Mouse (Mus musculus) kidney, postnatal 0 days (tissue): Measurements from ENCODE around the gene Asic2. TPM values are rescaled to one million over a fixed set of nuclear protein-coding genes. Genes with fewer than 3 reads are reported as not detected.

Experiments
- ATAC-seq: fragments of 200-750 bp; cut with Nextera tagmentation; replicated peaks from 2 replicates; pipeline ENCODE4 v1.8.0; 2017; ENCODE audit warnings: low read depth, moderate number of reproducible peaks, moderate TSS enrichment, moderate library complexity; ENCODE audit not compliant: low FRiP score
- DNase-seq: peaks from one replicate; pipeline ENCODE4 v3.0.0-alpha.2; 2016; ENCODE audit warnings: low spot score
- H3K27ac ChIP-seq: fragments of 300-500 bp; sonication (generic); 2 replicates; pipeline ENCODE4 v1.5.1; 2014; ENCODE audit warnings: mild to moderate bottlenecking
- H3K27me3 ChIP-seq: fragments of 300-500 bp; sonication (generic); 2 replicates; pipeline ENCODE4 v1.6.1; 2014; ENCODE audit warnings: low read length, mixed read lengths; ENCODE audit not compliant: insufficient read depth
- H3K36me3 ChIP-seq: fragments of 300-500 bp; sonication (generic); 2 replicates; pipeline ENCODE4 v1.6.1; 2014; ENCODE audit warnings: low read length, mixed read lengths; ENCODE audit not compliant: insufficient read depth
- H3K4me1 ChIP-seq: fragments of 300-500 bp; sonication (generic); replicated peaks from 2 replicates; pipeline ENCODE4 v1.6.1; 2014; ENCODE audit warnings: antibody characterized with exemption, low read length, mixed read lengths; ENCODE audit not compliant: insufficient read depth
- H3K4me2 ChIP-seq: fragments of 300-500 bp; sonication (generic); 2 replicates; pipeline ENCODE4 v1.6.1; 2014; ENCODE audit warnings: mild to moderate bottlenecking, low read length, moderate library complexity, mixed read lengths
- H3K4me3 ChIP-seq: fragments of 300-500 bp; sonication (generic); replicated peaks from 2 replicates; pipeline ENCODE4 v1.5.1; 2014; ENCODE audit warnings: low read depth, low read length
- H3K9ac ChIP-seq: fragments of 300-500 bp; sonication (generic); 2 replicates; pipeline ENCODE4 v1.6.1; 2014; ENCODE audit warnings: low read depth, low read length
- H3K9me3 ChIP-seq: fragments of 300-500 bp; sonication (generic); replicated peaks from 2 replicates; pipeline ENCODE4 v1.6.1; 2016; ENCODE audit warnings: low read length, inconsistent platforms, mixed read lengths
- CTCF ChIP-seq: IDR thresholded peaks from 2 replicates; pipeline ENCODE4 v1.5.1; 2016; ENCODE audit warnings: antibody characterized with exemption, low read depth, mild to moderate bottlenecking, moderate library complexity
- WGBS: fragments of 180-500 bp; shearing (Covaris S2); extraction: QIAGEN DNeasy Blood & Tissue Kit; methylation state at CpG from one replicate; pipeline ENCODE4 v1.1.7; 2014; 5-methylcytosine and 5-hydroxymethylcytosine counted together
- polyA plus RNA-seq: library from polyadenylated mRNA; unstranded; fragments of >200 nt; fragmentation: Nextera tagmentation; extraction: Ambion mirVana; gene quantifications from 2 replicates; pipeline ENCODE4 v1.2.1, GENCODE M21; 2015

The Asic2 gene
- polyA plus RNA-seq, 1 experiment from 2014 or later: 2.6 TPM

DNA sequence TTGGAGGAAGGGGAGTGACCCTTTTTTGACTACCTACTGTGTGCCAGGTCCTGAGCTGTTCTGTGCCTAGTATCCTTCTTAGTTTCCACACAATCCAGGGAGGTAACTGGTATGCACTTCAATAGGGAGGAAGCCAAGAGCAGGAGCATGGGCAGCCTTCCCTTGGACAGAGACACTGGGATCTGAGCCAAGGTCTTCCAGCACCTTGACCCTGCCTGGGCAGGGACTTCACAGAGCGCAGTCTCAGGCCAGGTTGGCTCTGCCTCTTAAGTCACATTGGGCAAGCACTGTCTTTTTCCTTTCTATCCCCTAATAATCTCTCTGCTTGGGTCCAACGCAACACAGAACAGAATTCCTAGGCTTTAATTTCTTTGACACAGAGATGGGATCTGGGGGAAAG, 904.3 kb downstream of the Asic2 start:
- no peaks in the 10 kb centered on the region for H3K36me3 ChIP-seq
- WGBS: 86% methylated on average over 2 of the region's 2 CpGs
- no peak overlapping the region for H3K4me3 ChIP-seq
- no peaks in the 10 kb centered on the region for H3K27me3 ChIP-seq
- no peaks in the 10 kb centered on the region for H3K4me1 ChIP-seq
- ATAC-seq (no peak), DNase-seq (no peak)
- H3K9ac ChIP-seq: no peak overlapping the region
- no peak overlapping the region for H3K4me2 ChIP-seq
- H3K9me3 ChIP-seq: no peaks in the 10 kb centered on the region
- H3K27ac ChIP-seq: no peak overlapping the region
- no peak for TF ChIP-seq CTCF

DNA sequence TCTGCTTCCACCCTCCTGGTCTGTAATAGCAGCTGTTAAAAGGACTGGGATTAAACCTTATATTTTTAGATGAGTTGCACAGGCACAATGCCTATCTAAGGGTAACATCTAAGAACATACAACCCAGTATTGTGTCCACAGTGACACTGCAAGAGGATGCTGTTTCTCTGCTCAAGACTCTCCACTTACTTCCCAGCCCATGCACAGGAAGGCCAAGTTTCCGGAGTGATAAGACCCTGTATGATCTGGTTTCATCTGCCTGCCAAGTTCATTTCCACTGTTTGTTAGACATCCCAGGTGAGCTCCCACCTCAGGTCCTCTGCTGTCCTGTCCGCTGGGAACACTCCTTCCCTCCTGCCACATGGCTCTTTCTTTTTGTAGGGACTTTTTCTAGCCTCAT, 908.2 kb downstream of the Asic2 start:
- no peak overlapping the region for H3K4me2 ChIP-seq
- no peak overlapping the region for H3K27ac ChIP-seq
- WGBS: 88% methylated on average over 2 of the region's 2 CpGs
- TF ChIP-seq CTCF: no peak
- no peaks in the 10 kb centered on the region for H3K27me3 ChIP-seq
- no peak overlapping the region for H3K9ac ChIP-seq
- ATAC-seq: no peak
- no peaks in the 10 kb centered on the region for H3K9me3 ChIP-seq
- no peak for DNase-seq
- no peaks in the 10 kb centered on the region for H3K4me1 ChIP-seq
- no peak overlapping the region for H3K4me3 ChIP-seq
- no peaks in the 10 kb centered on the region for H3K36me3 ChIP-seq

DNA sequence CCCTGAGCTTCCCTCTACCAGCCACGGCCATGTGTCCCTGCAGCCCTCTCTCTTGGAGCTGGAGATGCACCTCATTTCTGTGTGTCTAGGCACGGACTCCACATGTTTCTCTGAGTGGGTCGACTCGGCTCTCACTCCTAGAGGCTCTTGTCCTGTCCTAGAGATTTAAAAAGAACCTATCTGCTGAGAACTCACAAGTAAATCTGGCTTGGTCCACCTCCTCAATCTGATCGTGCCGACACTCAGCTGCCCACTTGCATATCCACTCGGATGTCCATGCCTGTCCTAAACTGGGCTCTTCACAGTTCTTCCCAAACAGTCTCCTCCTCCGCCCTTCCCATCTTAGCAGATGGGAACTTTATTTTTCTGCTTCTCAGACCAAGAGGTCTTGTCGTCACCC, 908.7 kb downstream of the Asic2 start:
- no peak for TF ChIP-seq CTCF
- WGBS: 86% methylated on average over 9 of the region's 9 CpGs
- Histone ChIP-seq H3K9ac (no peak overlapping the region), H3K9me3 (no peaks in the 10 kb centered on the region), H3K36me3 (no peaks in the 10 kb centered on the region), H3K4me3 (no peak overlapping the region), H3K27me3 (no peaks in the 10 kb centered on the region), H3K27ac (no peak overlapping the region), H3K4me1 (no peaks in the 10 kb centered on the region), H3K4me2 (no peak overlapping the region)
- DNase-seq (no peak), ATAC-seq (no peak)

GRCm38 (mm10) chr11:81057506-81057905, 910.8 kb downstream of the Asic2 start:
- H3K4me1 ChIP-seq: no peaks in the 10 kb centered on the region
- H3K27me3 ChIP-seq: no peaks in the 10 kb centered on the region
- no peak overlapping the region for H3K27ac ChIP-seq
- H3K4me3 ChIP-seq: no peak overlapping the region
- 85% methylated on average over 3 of the region's 3 CpGs for WGBS
- H3K9me3 ChIP-seq: no peaks in the 10 kb centered on the region
- no peak for ATAC-seq
- H3K36me3 ChIP-seq: no peaks in the 10 kb centered on the region
- H3K4me2 ChIP-seq: no peak overlapping the region
- DNase-seq: no peak
- no peak for TF ChIP-seq CTCF
- no peak overlapping the region for H3K9ac ChIP-seq

- DNase-seq (no peak), ATAC-seq (no peak)
Measured at GRCm38 (mm10) chr11:81056776-81057175, 911.5 kb downstream of the Asic2 start.

GRCm38 (mm10) chr11:81055446-81056145, 912.7 kb downstream of the Asic2 start:
- no peaks in the 10 kb centered on the region for H3K9me3 ChIP-seq
- ATAC-seq (no peak), DNase-seq (no peak)
- no peak overlapping the region for H3K9ac ChIP-seq
- H3K4me1 ChIP-seq: 0 out of 2 replicates have a peak, but pooled peaks cover 4% of the 10 kb centered on the region
- WGBS: 65% methylated on average over 12 of the region's 12 CpGs
- no peak overlapping the region for H3K4me2 ChIP-seq
- no peak overlapping the region for H3K4me3 ChIP-seq
- TF ChIP-seq CTCF: no peak
- no peaks in the 10 kb centered on the region for H3K36me3 ChIP-seq
- H3K27me3 ChIP-seq: no peaks in the 10 kb centered on the region
- H3K27ac ChIP-seq: no peak overlapping the region

More at GRCm38 (mm10) chr11:81056776-81057175, 911.5 kb downstream of the Asic2 start:
- 96% methylated on average over 9 of the region's 9 CpGs for WGBS
- no peak overlapping the region for H3K27ac ChIP-seq
- no peaks in the 10 kb centered on the region for H3K36me3 ChIP-seq
- no peak overlapping the region for H3K4me2 ChIP-seq
- H3K4me1 ChIP-seq: no peaks in the 10 kb centered on the region
- no peak for TF ChIP-seq CTCF
- no peak overlapping the region for H3K9ac ChIP-seq
- no peak overlapping the region for H3K4me3 ChIP-seq
- H3K9me3 ChIP-seq: no peaks in the 10 kb centered on the region
- H3K27me3 ChIP-seq: no peaks in the 10 kb centered on the region

GRCm38 (mm10) chr11:81053826-81054225, 914.4 kb downstream of the Asic2 start:
- Histone ChIP-seq H3K9ac (no peak overlapping the region), H3K9me3 (no peaks in the 10 kb centered on the region), H3K36me3 (no peaks in the 10 kb centered on the region), H3K4me2 (no peak overlapping the region), H3K27me3 (no peaks in the 10 kb centered on the region), H3K4me3 (no peak overlapping the region), H3K4me1 (0 out of 2 replicates have a peak, but pooled peaks cover 4% of the 10 kb centered on the region), H3K27ac (no peak overlapping the region)
- TF ChIP-seq CTCF: no peak
- WGBS: 89% methylated on average over 8 of the region's 8 CpGs
- no peak for DNase-seq
- ATAC-seq: no peak
